Mouse (Mus musculus) forelimb bud, embryonic 11.5 days (tissue): ENCODE data around the gene Klrc1.
"Not testable (repeated sequence)": the region's sequence is repeated elsewhere in the genome, so short reads cannot be mapped to it uniquely, and the experiment has no call there.

Experiments used
- DNase-seq: peaks from one replicate; pipeline ENCODE4 v3.0.0-alpha.2; 2012; ENCODE audit warnings: low read depth, low spot score

Gene Klrc1

DNA sequence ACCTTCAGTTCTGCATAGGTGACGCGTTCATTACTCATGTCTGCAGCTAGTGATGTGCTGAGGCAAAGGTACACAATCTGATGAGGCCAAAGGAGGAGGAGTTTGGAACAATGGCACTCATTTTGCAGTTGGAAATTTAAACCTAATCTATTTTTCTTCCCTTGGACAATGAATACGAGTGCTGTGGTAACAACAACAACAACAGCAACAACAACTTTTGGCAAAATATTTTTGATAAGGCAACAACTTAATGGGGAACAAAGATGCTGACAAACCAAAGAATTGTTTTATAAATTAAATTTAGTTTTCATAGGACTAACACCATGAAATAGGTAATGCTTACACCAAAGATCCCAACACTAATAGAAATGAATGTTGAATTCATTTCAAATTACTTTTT, at the start of gene Klrc1:
Klrc1 (minus strand) TSS at position 101 of the 400 bp plus-strand sequence.
- no peak for DNase-seq

DNA sequence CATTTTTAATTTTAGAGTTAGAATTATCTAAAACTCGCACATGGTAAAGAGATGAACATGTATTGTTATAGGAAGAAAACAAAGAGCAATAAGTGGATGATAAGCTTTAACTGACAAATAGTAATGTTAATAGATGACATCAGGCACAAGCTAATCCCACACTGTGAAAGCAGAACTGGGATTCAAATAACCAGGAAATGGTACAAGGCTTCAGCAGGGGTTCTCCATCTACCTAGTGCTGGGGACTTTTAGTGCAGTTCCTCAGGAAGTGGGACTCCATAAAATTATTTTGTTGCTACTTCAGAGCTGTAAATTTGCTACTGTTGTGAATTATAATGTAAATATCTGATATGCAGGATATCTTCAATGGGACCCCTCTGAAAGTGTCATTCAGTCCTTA, 48.5 kb upstream of the Klrc1 start:
- no peak for DNase-seq

- no peak for DNase-seq
Measured at GRCm38 (mm10) chr6:129721390-129721789, 42.6 kb upstream of the Klrc1 start.

GRCm38 (mm10) chr6:129720487-129720886, 41.7 kb upstream of the Klrc1 start:
- no peak for DNase-seq

- no peak for DNase-seq
Measured at GRCm38 (mm10) chr6:129717032-129717431, 38.3 kb upstream of the Klrc1 start, which contains the start of gene Klri1. Klri1 (minus strand) TSS chr6:129717132.

DNA sequence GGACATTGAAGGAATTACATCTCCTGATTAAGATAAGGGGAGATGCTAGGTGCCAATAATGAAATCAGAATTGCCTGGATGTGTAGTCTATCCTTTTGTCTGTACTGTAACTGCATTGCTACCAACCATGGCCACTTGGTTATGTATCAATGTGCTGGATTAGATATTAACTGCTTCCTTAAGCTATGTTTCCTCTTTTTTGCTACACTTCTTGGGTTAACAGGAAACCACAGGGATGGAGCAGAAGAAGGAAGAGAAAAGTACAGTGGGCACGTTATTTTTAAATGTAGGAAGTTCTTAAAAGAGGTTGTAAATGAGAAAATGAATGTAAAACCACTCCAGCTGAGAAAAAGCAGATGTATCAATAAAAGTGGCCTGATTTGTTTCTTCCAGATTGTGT, 34.8 kb upstream of the Klrc1 start:
- DNase-seq: no peak

DNA sequence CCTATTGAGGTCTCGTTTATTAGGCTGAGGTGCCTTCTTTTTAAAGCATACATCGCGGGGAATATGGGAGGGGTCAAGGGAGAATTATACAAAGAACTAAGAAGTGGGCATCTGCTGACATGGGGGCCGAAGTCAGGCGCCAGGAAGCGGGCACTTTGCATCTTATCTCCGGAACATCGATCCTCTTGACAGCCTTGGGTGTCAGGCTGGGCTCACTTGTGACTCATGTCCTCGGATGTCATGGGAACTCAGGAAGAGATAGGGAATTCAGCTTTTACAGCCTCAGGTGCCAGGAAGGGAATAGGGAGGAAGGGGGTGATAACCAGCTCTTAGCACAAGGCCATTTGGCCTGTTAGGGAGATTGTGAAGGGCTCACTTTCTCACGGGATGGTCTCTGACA, 12.7 kb upstream of the Klrc1 start:
- DNase-seq: not testable (repeated sequence)

DNA sequence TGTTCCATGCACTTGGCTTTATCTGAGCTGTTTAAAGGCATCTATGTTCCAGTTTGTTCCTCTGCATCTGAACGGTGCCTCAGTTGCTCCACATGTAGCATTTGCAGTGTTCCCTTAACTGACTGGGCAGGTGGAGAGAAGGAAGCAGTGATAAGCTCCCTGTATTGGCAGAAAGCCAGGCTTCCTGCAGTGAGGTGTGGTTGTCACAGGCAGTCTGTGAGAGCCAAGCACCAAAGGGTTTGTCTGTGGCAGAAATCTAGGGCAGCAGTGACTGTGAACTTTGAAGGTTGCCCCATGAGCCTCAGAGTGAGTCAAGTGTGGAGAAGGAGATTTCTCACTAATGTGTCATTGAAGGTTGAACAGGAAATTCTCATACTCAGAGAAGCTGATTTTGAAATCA, 1.6 kb upstream of the Klrc1 start:
- DNase-seq: no peak

GRCm38 (mm10) chr6:129661301-129661700, 17.5 kb downstream of the Klrc1 start:
- not testable (repeated sequence) for DNase-seq

DNA sequence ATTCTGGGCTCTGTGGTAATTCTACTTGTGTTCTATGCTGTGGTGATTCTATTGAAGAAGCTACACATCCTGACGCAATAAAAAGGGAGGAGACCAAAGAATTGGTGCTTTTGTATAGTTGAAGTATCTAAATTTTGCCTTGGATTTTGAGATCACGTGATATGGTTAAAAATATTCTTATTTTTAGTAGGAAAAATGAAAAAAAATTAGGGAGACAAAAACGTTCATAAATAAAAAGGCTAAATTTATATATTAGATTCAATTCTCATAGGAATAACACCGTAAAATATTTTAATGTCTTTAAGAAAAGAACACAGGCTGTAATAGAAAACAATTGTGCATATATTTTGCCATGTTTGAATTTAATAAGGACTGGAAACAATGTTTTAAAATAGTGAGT, 18.2 kb downstream of the Klrc1 start, which contains the start of gene Klrc2:
Klrc2 (minus strand) TSS at position 101 of the 400 bp plus-strand sequence.
- not testable (repeated sequence) for DNase-seq

- not testable (repeated sequence) for DNase-seq
Measured at GRCm38 (mm10) chr6:129644054-129644453, 34.7 kb downstream of the Klrc1 start.

DNA sequence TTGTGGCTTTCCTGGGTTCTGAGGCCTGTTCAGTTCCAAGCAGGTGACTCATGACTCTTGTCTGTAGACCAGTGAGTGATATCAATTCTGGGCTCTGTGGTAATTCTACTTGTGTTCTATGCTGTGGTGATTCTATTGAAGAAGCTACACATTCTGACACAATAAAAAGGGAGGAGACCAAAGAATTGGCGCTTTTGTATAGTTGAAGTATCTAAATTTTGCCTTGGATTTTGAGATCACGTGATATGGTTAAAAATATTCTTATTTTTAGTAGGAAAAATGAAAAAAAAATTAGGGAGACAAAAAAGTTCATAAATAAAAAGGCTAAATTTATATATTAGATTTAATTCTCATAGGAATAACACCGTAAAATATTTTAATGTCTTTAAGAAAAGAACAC, 35.5 kb downstream of the Klrc1 start, which contains the start of gene Klrc3:
Klrc3 (minus strand) TSS at position 101 of the 400 bp plus-strand sequence.
- not testable (repeated sequence) for DNase-seq

GRCm38 (mm10) chr6:129631046-129631445, 47.7 kb downstream of the Klrc1 start:
- not testable (repeated sequence) for DNase-seq

DNA sequence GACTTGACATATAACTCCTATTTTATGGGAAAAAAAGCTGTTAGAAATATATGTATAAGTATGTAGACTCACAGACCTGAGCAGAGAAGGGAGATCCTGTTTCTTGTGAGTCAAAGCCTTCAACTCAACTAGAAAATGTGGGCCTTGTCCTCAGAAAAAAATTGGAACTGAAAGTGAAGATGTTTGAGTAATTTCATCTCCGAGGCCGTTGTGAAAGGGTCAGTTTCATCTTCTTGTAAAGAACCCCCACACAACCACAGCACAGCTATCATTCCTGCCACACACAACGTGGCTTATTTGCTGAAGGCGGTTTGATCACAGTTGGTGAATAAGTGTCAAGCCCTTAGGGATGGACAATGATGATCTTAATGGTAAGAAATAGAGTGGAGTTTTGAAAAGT, 55.0 kb downstream of the Klrc1 start, which contains the start of gene Klrk1:
Klrk1 (minus strand) TSS at position 130 of the 400 bp plus-strand sequence.
- no peak for DNase-seq
